Mouse (Mus musculus): ENCODE results near the gene Glp1r. TPM values are rescaled to one million over a fixed set of nuclear protein-coding genes. Genes with fewer than 3 reads are reported as not detected.

Gene Glp1r
- polyA plus RNA-seq (2016; fragmentation: Nextera tagmentation; extraction: Ambion mirVana), result 0.05 and 0.09 TPM in 2 replicates

DNA sequence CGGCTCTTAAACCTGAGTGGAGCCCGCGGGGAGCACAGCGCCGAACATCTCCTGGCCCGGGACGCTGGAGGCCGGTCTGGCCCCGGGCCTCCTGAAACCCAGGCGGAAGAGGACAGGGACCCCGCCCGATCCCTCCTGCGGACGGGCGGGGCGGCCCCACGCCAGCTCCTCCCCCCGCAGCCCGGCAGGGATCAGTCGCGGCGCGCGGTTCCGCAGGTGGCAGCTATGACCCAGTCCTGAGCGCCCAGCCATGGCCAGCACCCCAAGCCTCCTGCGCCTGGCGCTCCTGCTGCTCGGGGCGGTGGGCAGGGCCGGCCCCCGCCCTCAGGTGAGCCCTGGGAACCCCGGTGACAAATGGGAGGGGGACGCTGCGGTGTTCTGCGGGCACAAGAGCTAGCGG, at the start of gene Glp1r:
Glp1r (plus strand) TSS at position 191 of the 400 bp plus-strand sequence.
- Histone ChIP-seq H3K36me3 (no peaks in the 10 kb centered on the region), H3K27ac (peak within 1 kb of the TSS; percentile 79), H3K27me3 (ENCODE audit: insufficient read depth, poor library complexity, severe bottlenecking) (peaks cover 54% of the 10 kb centered on the region), H3K9me3 (no peaks in the 10 kb centered on the region), H3K4me1 (replicated peaks) (peaks cover 16% of the 10 kb centered on the region), H3K4me3 (peak within 1 kb of the TSS; percentile 65)
- 1% methylated on average over 37 of the region's 37 CpGs for WGBS
- no peak for DNase-seq (ENCODE audit: low spot score)

DNA sequence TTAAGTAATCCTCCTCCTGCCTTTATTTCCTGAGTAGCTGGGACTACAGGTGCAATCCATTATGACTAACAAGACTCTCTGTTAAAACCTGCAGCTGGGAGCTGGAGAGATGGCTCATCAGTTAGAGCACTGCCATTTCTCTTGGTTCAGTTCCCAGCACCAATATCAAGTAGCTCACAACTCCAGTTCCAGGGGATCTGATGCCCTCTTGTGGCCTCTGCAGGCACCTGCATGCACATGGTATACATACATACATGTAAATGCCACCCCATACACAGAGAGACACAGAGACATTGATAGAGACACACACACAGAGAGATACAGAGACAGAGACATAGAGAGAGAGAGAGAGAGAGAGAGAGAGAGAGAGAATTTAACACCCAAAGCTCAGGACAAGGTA, 49.3 kb upstream of the Glp1r start:
- no peak for DNase-seq (ENCODE audit: low spot score)
- H3K9me3 ChIP-seq, result no peaks in the 10 kb centered on the region
- H3K36me3 ChIP-seq, result no peaks in the 10 kb centered on the region
- H3K4me1 ChIP-seq (replicated peaks), result no peaks in the 10 kb centered on the region
- H3K27me3 ChIP-seq (ENCODE audit: insufficient read depth, poor library complexity, severe bottlenecking), result peaks cover 12% of the 10 kb centered on the region
- H3K4me3 ChIP-seq, result no peak overlapping the region
- H3K27ac ChIP-seq, result no peak overlapping the region

GRCm38 (mm10) chr17:30857347-30857746, 44.3 kb upstream of the Glp1r start:
- Histone ChIP-seq H3K27me3 (ENCODE audit: insufficient read depth, poor library complexity, severe bottlenecking) (peaks cover 19% of the 10 kb centered on the region), H3K27ac (no peak overlapping the region), H3K4me3 (no peak overlapping the region), H3K4me1 (replicated peaks) (peaks cover 32% of the 10 kb centered on the region), H3K36me3 (no peaks in the 10 kb centered on the region), H3K9me3 (no peaks in the 10 kb centered on the region)
- WGBS, result 88% methylated on average over 5 of the region's 5 CpGs
- no peak for DNase-seq (ENCODE audit: low spot score)

- H3K4me3 ChIP-seq, result no peak overlapping the region
- no peak overlapping the region for H3K27ac ChIP-seq
- 55% methylated on average over 11 of the region's 11 CpGs for WGBS
- H3K4me1 ChIP-seq (replicated peaks), result peaks cover 46% of the 10 kb centered on the region
- no peaks in the 10 kb centered on the region for H3K9me3 ChIP-seq
- peaks cover 19% of the 10 kb centered on the region for H3K27me3 ChIP-seq (ENCODE audit: insufficient read depth, poor library complexity, severe bottlenecking)
- no peaks in the 10 kb centered on the region for H3K36me3 ChIP-seq
- DNase-seq (ENCODE audit: low spot score), result no peak
These were observed 42.9 kb upstream of the Glp1r start for GRCm38 (mm10) chr17:30858586-30859259.

DNA sequence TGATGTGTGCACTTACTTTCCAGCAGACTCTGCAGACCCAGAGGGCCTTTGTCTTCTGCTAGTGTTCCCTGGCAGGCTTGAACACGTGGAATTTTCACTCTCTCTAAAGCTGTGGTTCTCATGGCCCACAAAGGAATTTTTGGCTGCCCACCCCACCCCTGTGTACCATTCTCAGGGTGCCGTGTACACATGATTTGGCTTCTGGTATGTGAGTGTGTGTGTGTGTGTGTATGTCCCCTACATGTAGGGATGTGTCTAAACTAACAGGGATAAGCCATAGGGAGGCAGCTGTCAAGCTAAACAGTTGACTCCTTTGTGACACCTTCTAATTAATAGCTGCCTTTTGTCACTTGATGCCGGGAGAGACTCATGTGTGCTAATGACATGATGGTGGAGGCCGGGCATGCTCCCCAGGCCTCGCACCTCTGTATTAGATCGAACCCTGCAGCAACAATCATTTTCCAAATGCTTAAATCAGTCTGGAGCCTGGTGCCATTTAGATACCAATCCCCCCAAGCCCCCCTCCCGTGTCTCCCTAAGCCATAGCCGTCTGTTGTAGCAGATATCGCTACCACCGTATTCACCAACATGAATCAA, 41.5 kb upstream of the Glp1r start:
- Histone ChIP-seq H3K4me1 (replicated peaks) (peaks cover 56% of the 10 kb centered on the region), H3K36me3 (no peaks in the 10 kb centered on the region), H3K27me3 (ENCODE audit: insufficient read depth, poor library complexity, severe bottlenecking) (peaks cover 19% of the 10 kb centered on the region), H3K27ac (peak overlapping the region; percentile 76), H3K9me3 (no peaks in the 10 kb centered on the region), H3K4me3 (no peak overlapping the region)
- DNase-seq (ENCODE audit: low spot score), result no peak
- 53% methylated on average over 10 of the region's 10 CpGs for WGBS

DNA sequence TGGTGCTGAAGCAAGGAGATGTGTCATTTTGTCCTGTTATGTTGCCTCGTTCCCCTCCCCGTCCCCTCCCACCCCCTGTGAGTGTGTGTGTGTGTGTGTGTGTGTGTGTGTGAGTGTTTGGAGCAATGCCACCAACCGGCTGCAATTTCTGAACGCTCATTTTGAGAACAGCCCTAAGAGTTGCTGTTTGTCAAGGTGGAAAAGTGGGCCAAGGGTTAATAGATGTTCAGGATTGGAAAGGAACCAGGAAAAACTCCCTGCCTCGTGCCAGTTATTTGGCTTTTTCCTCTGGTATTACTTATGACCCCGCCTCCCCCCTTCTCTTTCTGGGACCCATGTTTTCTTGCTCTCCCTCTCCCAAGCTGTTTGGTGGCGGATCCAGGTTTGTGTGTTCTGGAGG, 41.0 kb upstream of the Glp1r start:
- no peak for DNase-seq (ENCODE audit: low spot score)
- Histone ChIP-seq H3K9me3 (no peaks in the 10 kb centered on the region), H3K36me3 (no peaks in the 10 kb centered on the region), H3K4me3 (no peak overlapping the region), H3K27me3 (ENCODE audit: insufficient read depth, poor library complexity, severe bottlenecking) (peaks cover 19% of the 10 kb centered on the region), H3K27ac (peak overlapping the region; percentile 76), H3K4me1 (replicated peaks) (peaks cover 56% of the 10 kb centered on the region)
- 74% methylated on average over 7 of the region's 7 CpGs for WGBS

GRCm38 (mm10) chr17:30866281-30866680, 35.3 kb upstream of the Glp1r start:
- Histone ChIP-seq H3K4me3 (no peak overlapping the region), H3K4me1 (replicated peaks) (peaks cover 43% of the 10 kb centered on the region), H3K36me3 (no peaks in the 10 kb centered on the region), H3K27ac (no peak overlapping the region), H3K27me3 (ENCODE audit: insufficient read depth, poor library complexity, severe bottlenecking) (no peaks in the 10 kb centered on the region), H3K9me3 (no peaks in the 10 kb centered on the region)
- DNase-seq (ENCODE audit: low spot score), result no peak
- 75% methylated on average over 8 of the region's 8 CpGs for WGBS

- Histone ChIP-seq H3K27ac (no peak overlapping the region), H3K4me1 (replicated peaks) (peaks cover 40% of the 10 kb centered on the region), H3K36me3 (no peaks in the 10 kb centered on the region), H3K4me3 (no peak overlapping the region), H3K27me3 (ENCODE audit: insufficient read depth, poor library complexity, severe bottlenecking) (no peaks in the 10 kb centered on the region), H3K9me3 (no peaks in the 10 kb centered on the region)
- 84% methylated on average over 9 of the region's 9 CpGs for WGBS
- DNase-seq (ENCODE audit: low spot score), result no peak
These were observed 34.7 kb upstream of the Glp1r start for GRCm38 (mm10) chr17:30866966-30867365.

DNA sequence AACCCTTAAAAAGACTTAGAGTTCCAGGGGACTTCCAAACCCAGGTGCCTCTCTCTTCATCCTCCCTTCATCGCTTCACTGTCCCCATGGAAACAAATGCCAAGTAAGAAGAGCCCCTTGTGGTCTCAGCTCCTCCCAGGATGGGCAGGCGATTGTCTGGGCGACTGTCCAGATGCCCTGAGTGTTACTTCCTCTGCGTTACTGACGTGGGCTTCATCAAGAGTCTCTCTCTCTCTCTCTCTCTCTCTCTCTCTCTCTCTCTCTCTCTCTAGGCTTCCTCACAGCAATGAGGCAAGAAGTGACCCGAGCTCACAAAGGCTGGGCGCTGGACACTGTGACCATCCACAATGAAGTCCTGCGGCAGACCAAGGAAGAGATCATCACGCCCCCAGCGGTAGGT, 30.6 kb upstream of the Glp1r start:
- H3K4me1 ChIP-seq (replicated peaks), result peaks cover 12% of the 10 kb centered on the region
- 34% methylated on average over 10 of the region's 10 CpGs for WGBS
- no peak for DNase-seq (ENCODE audit: low spot score)
- peaks cover 6% of the 10 kb centered on the region; the same call in 1 of the 2 replicates for H3K9me3 ChIP-seq
- no peaks in the 10 kb centered on the region for H3K36me3 ChIP-seq
- no peaks in the 10 kb centered on the region for H3K27me3 ChIP-seq (ENCODE audit: insufficient read depth, poor library complexity, severe bottlenecking)
- H3K27ac ChIP-seq, result peak overlapping the region; percentile 47; the same call in 1 of the 2 replicates
- H3K4me3 ChIP-seq, result no peak overlapping the region

- no peaks in the 10 kb centered on the region for H3K36me3 ChIP-seq
- H3K4me1 ChIP-seq (replicated peaks), result peaks cover 20% of the 10 kb centered on the region
- peaks cover 6% of the 10 kb centered on the region; the same call in 1 of the 2 replicates for H3K9me3 ChIP-seq
- no peak overlapping the region for H3K27ac ChIP-seq
- no peak overlapping the region for H3K4me3 ChIP-seq
- no peaks in the 10 kb centered on the region for H3K27me3 ChIP-seq (ENCODE audit: insufficient read depth, poor library complexity, severe bottlenecking)
- DNase-seq (ENCODE audit: low spot score), result no peak
- 55% methylated on average over 15 of the region's 15 CpGs for WGBS
These were observed 27.3 kb upstream of the Glp1r start for GRCm38 (mm10) chr17:30874276-30874675.

DNA sequence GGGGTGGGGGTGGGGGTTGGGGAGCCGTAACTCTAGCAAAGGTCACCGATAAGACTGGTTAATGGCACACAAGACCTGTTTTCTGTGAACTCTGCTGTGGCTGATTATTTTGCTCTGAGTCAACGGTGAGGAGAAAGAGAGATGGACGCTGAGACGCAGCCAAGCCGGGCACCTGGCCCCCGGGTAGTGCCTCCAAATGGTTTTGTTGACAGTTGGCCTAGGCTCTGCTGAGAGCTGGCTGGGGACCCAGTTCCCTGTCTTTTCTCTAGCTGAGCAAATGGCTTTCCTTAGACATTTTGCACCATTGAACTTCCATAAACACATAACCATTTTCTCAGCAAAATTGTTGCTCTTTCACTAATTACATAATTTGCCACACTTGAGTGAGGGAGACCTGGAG, 24.2 kb upstream of the Glp1r start:
- Histone ChIP-seq H3K4me3 (no peak overlapping the region), H3K4me1 (replicated peaks) (peaks cover 22% of the 10 kb centered on the region), H3K36me3 (no peaks in the 10 kb centered on the region), H3K9me3 (peaks cover 6% of the 10 kb centered on the region; the same call in 1 of the 2 replicates), H3K27ac (no peak overlapping the region), H3K27me3 (ENCODE audit: insufficient read depth, poor library complexity, severe bottlenecking) (peaks cover 4% of the 10 kb centered on the region; the same call in 1 of the 2 replicates)
- DNase-seq (ENCODE audit: low spot score), result no peak
- 87% methylated on average over 7 of the region's 7 CpGs for WGBS

GRCm38 (mm10) chr17:30878626-30879025, 23.0 kb upstream of the Glp1r start:
- H3K4me3 ChIP-seq, result no peak overlapping the region
- H3K27ac ChIP-seq, result peak overlapping the region; percentile 20; the same call in 1 of the 2 replicates
- H3K4me1 ChIP-seq (replicated peaks), result peaks cover 34% of the 10 kb centered on the region
- H3K9me3 ChIP-seq, result peaks cover 6% of the 10 kb centered on the region; the same call in 1 of the 2 replicates
- no peaks in the 10 kb centered on the region for H3K36me3 ChIP-seq
- WGBS, result 28% methylated on average over 6 of the region's 6 CpGs
- no peak for DNase-seq (ENCODE audit: low spot score)
- H3K27me3 ChIP-seq (ENCODE audit: insufficient read depth, poor library complexity, severe bottlenecking), result peaks cover 8% of the 10 kb centered on the region

DNA sequence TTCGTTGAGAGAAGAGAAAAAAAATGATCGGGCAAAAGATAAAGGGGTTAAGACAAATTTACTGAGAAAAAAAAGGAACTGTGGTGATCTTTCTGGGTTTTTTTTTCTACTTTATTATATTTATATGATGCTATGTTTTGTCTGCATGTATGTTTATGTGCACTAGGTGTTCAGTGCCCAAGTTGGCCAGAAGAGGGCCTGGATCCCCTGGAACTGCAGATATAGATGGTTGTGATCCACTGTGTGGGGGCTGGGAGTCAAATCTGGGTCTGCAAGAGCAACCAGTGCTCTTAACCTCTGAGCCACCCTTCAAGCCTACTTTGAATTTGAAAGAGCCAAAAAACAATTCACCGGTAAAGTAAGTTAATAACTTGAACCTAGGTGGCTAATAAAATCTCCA, 21.2 kb upstream of the Glp1r start:
- no peak overlapping the region for H3K27ac ChIP-seq
- no peaks in the 10 kb centered on the region for H3K36me3 ChIP-seq
- DNase-seq (ENCODE audit: low spot score), result no peak
- peaks cover 3% of the 10 kb centered on the region; the same call in 1 of the 2 replicates for H3K9me3 ChIP-seq
- WGBS, result 86% methylated on average over 3 of the region's 3 CpGs
- H3K4me1 ChIP-seq (replicated peaks), result peaks cover 34% of the 10 kb centered on the region
- H3K27me3 ChIP-seq (ENCODE audit: insufficient read depth, poor library complexity, severe bottlenecking), result peaks cover 8% of the 10 kb centered on the region
- no peak overlapping the region for H3K4me3 ChIP-seq
